Comparison of ENCODE assay signal across 15 mouse cellular contexts in genomic region chr10:8224641-8225040, GRCm38 (mm10).
"Had no signal": no experiment of that assay in that cellular context is flagged by ENCODE, and none has a peak within 500 bp of the region (broad histone marks: within the 10 kb centered on the region; RNA-seq: fewer than 3 reads in every experiment).

No protein-coding gene starts in this region.

- H3K9ac ChIP-seq: neural tube, embryonic 13.5 days; neural tube, embryonic 15.5 days; stomach, embryonic 15.5 days had no signal

- H3K27me3 ChIP-seq: neural tube, embryonic 13.5 days; neural tube, embryonic 15.5 days; stomach, embryonic 15.5 days had no signal

- H3K4me3 ChIP-seq: neural tube, embryonic 13.5 days; neural tube, embryonic 15.5 days; stomach, embryonic 15.5 days had no signal

- H3K4me2 ChIP-seq: neural tube, embryonic 13.5 days; neural tube, embryonic 15.5 days; stomach, embryonic 15.5 days had no signal

- H3K9me3 ChIP-seq: neural tube, embryonic 13.5 days; neural tube, embryonic 15.5 days; stomach, embryonic 15.5 days had no signal

- H3K4me1 ChIP-seq: neural tube, embryonic 13.5 days; neural tube, embryonic 15.5 days; stomach, embryonic 15.5 days had no signal

- DNase-seq: retina, postnatal 1 day; right cerebral cortex, adult 18-20 months; right cerebral cortex, postnatal 14 days; right cerebral cortex, postnatal 25 days; right cerebral cortex, postnatal 4 days; spleen, adult 18-20 months; thymus, adult 18-20 months; thymus, adult 2 months; thymus, postnatal 14 days; thymus, postnatal 25 days; thymus, postnatal 36 days; thymus, postnatal 4 days had no signal

- H3K36me3 ChIP-seq: neural tube, embryonic 13.5 days; neural tube, embryonic 15.5 days; stomach, embryonic 15.5 days had no signal

- H3K27ac ChIP-seq: neural tube, embryonic 13.5 days; neural tube, embryonic 15.5 days; stomach, embryonic 15.5 days had no signal
